Mouse (Mus musculus) left cerebral cortex, adult 18-20 months (tissue): ENCODE results near the gene Mlst8. TPM values are rescaled to one million over a fixed set of nuclear protein-coding genes. Genes with fewer than 3 reads are reported as not detected.
"Not testable (repeated sequence)": the region's sequence is repeated elsewhere in the genome, so short reads cannot be mapped to it uniquely, and the experiment has no call there.

Experiments used
- DNase-seq, 2 experiments: peaks; one replicate each; pipeline ENCODE4 v3.0.0; 2021 to 2022; ENCODE audit warnings: low spot score in 2 of 2, mixed read lengths in 1 of 2
- total RNA-seq, 2 experiments: library from RNA; stranded (reverse); gene quantifications; 2 replicates each; pipeline ENCODE4 v1.2.3; 2021

Mlst8 gene
- total RNA-seq, 2 experiments from 2014 or later: 34.9 to 35.3 TPM

GRCm38 (mm10) chr17:24429201-24429983, 49.5 kb downstream of the Mlst8 start:
- DNase-seq: no peak

GRCm38 (mm10) chr17:24427170-24427557, 51.7 kb downstream of the Mlst8 start:
- no peak for DNase-seq

- DNase-seq: peak; percentile 85 to 88
Observed at GRCm38 (mm10) chr17:24426471-24427169, 52.3 kb downstream of the Mlst8 start, which contains the start of gene Eci1. TSS of gene Eci1 (plus strand) at chr17:24426641.

- no peak for DNase-seq
Observed at GRCm38 (mm10) chr17:24425905-24426304, 53.0 kb downstream of the Mlst8 start.

- not testable (repeated sequence) for DNase-seq
Observed at GRCm38 (mm10) chr17:24425326-24425725, 53.6 kb downstream of the Mlst8 start.

- DNase-seq: no peak
Observed at GRCm38 (mm10) chr17:24424489-24424888, 54.4 kb downstream of the Mlst8 start.

Other genes starting within 250 kb of the Mlst8 start
- 1 to 10 TPM; 7.1 to 8.1 TPM for gene Ccnf, start 227.6 kb downstream of the Mlst8 start, total RNA-seq
- 1 to 10 TPM in 1 of 2 experiments, under 1 TPM in 1; 0.91 to 1.3 TPM for gene Abca17, start 128.0 kb downstream of the Mlst8 start, total RNA-seq
- 10 to 100 TPM; 66.5 to 69.8 TPM for gene Abca3, start 127.1 kb downstream of the Mlst8 start, total RNA-seq
- gene Rnps1, start 64.5 kb downstream of the Mlst8 start, total RNA-seq: 100 to 1,000 TPM; 129 to 133 TPM
- 10 to 100 TPM; 28.0 to 28.7 TPM for gene Eci1, start 52.4 kb downstream of the Mlst8 start, total RNA-seq
- gene Dnase1l2, start 36.0 kb downstream of the Mlst8 start, total RNA-seq: 10 to 100 TPM; 10.0 to 10.1 TPM
- gene E4f1, start 8.8 kb downstream of the Mlst8 start, total RNA-seq: 10 to 100 TPM; 32.5 to 34.3 TPM
- 10 to 100 TPM; 69.6 to 70.1 TPM for gene Pgp, start 8.7 kb downstream of the Mlst8 start, total RNA-seq
- 1 to 10 TPM; 2.0 to 2.1 TPM for gene Bricd5, start 5.2 kb downstream of the Mlst8 start, total RNA-seq
- gene Caskin1, start 9.5 kb upstream of the Mlst8 start, total RNA-seq: 100 to 1,000 TPM; 123 to 129 TPM
- 10 to 100 TPM; 64.2 to 83.9 TPM for gene Traf7, start 48.9 kb upstream of the Mlst8 start, total RNA-seq
- gene Rab26, start 55.1 kb upstream of the Mlst8 start, total RNA-seq: 10 to 100 TPM; 45.8 to 50.0 TPM
- gene Pkd1, start 70.8 kb upstream of the Mlst8 start, total RNA-seq: 10 to 100 TPM; 67.5 to 71.2 TPM
- gene Tsc2, start 153.6 kb upstream of the Mlst8 start, total RNA-seq: 100 to 1,000 TPM; 136 to 153 TPM
- 1 to 10 TPM; 4.1 to 7.4 TPM for gene Nthl1, start 153.6 kb upstream of the Mlst8 start, total RNA-seq
- 10 to 100 TPM; 47.3 to 52.7 TPM for gene Slc9a3r2, start 171.2 kb upstream of the Mlst8 start, total RNA-seq
- gene Npw, start 179.4 kb upstream of the Mlst8 start, total RNA-seq: 1 to 10 TPM; 2.1 TPM
- 10 to 100 TPM; 41.4 to 45.5 TPM for gene Zfp598, start 190.6 kb upstream of the Mlst8 start, total RNA-seq
- gene Syngr3, start 210.9 kb upstream of the Mlst8 start, total RNA-seq: 100 to 1,000 TPM; 191 to 195 TPM
- gene Gfer, start 217.1 kb upstream of the Mlst8 start, total RNA-seq: 10 to 100 TPM; 20.6 to 23.9 TPM
- 1 to 10 TPM; 1.9 to 2.1 TPM for gene Noxo1, start 217.2 kb upstream of the Mlst8 start, total RNA-seq
- gene Tbl3, start 228.6 kb upstream of the Mlst8 start, total RNA-seq: 10 to 100 TPM; 28.5 to 30.5 TPM
- gene Rnf151, start 239.0 kb upstream of the Mlst8 start, total RNA-seq: under 1 TPM in 1 of 2 experiments, not detected in 1; 0.56 TPM
- 100 to 1,000 TPM; 268 to 301 TPM for gene Rps2, start 239.0 kb upstream of the Mlst8 start, total RNA-seq
- gene Ndufb10, start 245.4 kb upstream of the Mlst8 start, total RNA-seq: 100 to 1,000 TPM; 220 to 246 TPM
- gene Rpl3l, start 248.7 kb upstream of the Mlst8 start, total RNA-seq: under 1 TPM; 0.40 to 0.65 TPM